Mouse (Mus musculus) embryonic facial prominence, embryonic 11.5 days (tissue): ENCODE data around the gene Pex11g. TPM values are rescaled to one million over a fixed set of nuclear protein-coding genes. Genes with fewer than 3 reads are reported as not detected.

Source experiments
- ATAC-seq: fragments of 200-750 bp; cut with Nextera tagmentation; replicated peaks from 2 replicates; pipeline ENCODE4 v1.8.0; 2017; ENCODE audit warnings: low read depth; ENCODE audit not compliant: insufficient number of reproducible peaks, low FRiP score, low TSS enrichment
- DNase-seq: peaks from one replicate; pipeline ENCODE4 v3.0.0-alpha.2; 2015; ENCODE audit warnings: low spot score
- H3K27ac ChIP-seq: fragments of 300-500 bp; sonication (generic); replicated peaks from 2 replicates; pipeline ENCODE4 v1.5.1; 2014; ENCODE audit warnings: mild to moderate bottlenecking, low read depth, low read length, control low read depth
- H3K27me3 ChIP-seq: fragments of 300-500 bp; sonication (generic); 2 replicates; pipeline ENCODE4 v1.6.1; 2014; ENCODE audit warnings: mild to moderate bottlenecking, low read length, moderate library complexity, mixed read lengths; ENCODE audit not compliant: control insufficient read depth, insufficient read depth
- H3K36me3 ChIP-seq: fragments of 300-500 bp; sonication (generic); replicated peaks from 2 replicates; pipeline ENCODE4 v1.6.1; 2014; ENCODE audit warnings: low read depth, mild to moderate bottlenecking, low read length, moderate library complexity, mixed read lengths; ENCODE audit not compliant: control insufficient read depth, insufficient read depth
- H3K4me1 ChIP-seq: fragments of 300-500 bp; sonication (generic); 2 replicates; pipeline ENCODE4 v1.6.1; 2014; ENCODE audit warnings: low read length, mixed read lengths; ENCODE audit not compliant: control insufficient read depth, insufficient read depth
- H3K4me2 ChIP-seq: fragments of 300-500 bp; sonication (generic); 2 replicates; pipeline ENCODE4 v1.6.1; 2014; ENCODE audit warnings: low read depth, mild to moderate bottlenecking, control low read depth, low read length, moderate library complexity
- H3K4me3 ChIP-seq: fragments of 300-500 bp; sonication (generic); 2 replicates; pipeline ENCODE4 v1.5.1; 2014; ENCODE audit warnings: low read depth, low read length, control low read depth
- H3K9ac ChIP-seq: fragments of 300-500 bp; sonication (generic); replicated peaks from 2 replicates; pipeline ENCODE4 v1.6.1; 2014; ENCODE audit warnings: mild to moderate bottlenecking, control low read depth, low read length
- H3K9me3 ChIP-seq: fragments of 300-500 bp; sonication (generic); replicated peaks from 2 replicates; pipeline ENCODE4 v1.6.1; 2016; ENCODE audit warnings: mild to moderate bottlenecking, low read length, inconsistent platforms, mixed read lengths; ENCODE audit not compliant: control insufficient read depth
- WGBS: fragments of 180-500 bp; shearing (Covaris S2); extraction: QIAGEN DNeasy Blood & Tissue Kit; methylation state at CpG from one replicate; pipeline ENCODE4 v1.1.7; 2014; 5-methylcytosine and 5-hydroxymethylcytosine counted together
- polyA plus RNA-seq: library from polyadenylated mRNA; unstranded; fragments of >200 nt; fragmentation: Nextera tagmentation; extraction: Ambion mirVana; gene quantifications from 2 replicates; pipeline ENCODE4 v1.2.1, GENCODE M21; 2014

The Pex11g gene
- polyA plus RNA-seq, 1 experiment from 2014 or later: 2.1 TPM

- no peak overlapping the region for H3K27ac ChIP-seq
- H3K4me1 ChIP-seq: peaks cover 4% of the 10 kb centered on the region
- WGBS: 80% methylated on average over 10 of the region's 10 CpGs
- H3K36me3 ChIP-seq: no peaks in the 10 kb centered on the region
- DNase-seq: no peak
- H3K9ac ChIP-seq: no peak overlapping the region
- H3K27me3 ChIP-seq: no peaks in the 10 kb centered on the region
- no peak overlapping the region for H3K4me2 ChIP-seq
- no peak for ATAC-seq
- H3K9me3 ChIP-seq: no peaks in the 10 kb centered on the region
- H3K4me3 ChIP-seq: no peak overlapping the region
These were observed 47.3 kb downstream of the Pex11g start for GRCm38 (mm10) chr8:3420105-3420706.

- WGBS: 78% methylated on average over 1 of the region's 1 CpGs
- H3K27ac ChIP-seq: no peak overlapping the region
- no peak overlapping the region for H3K4me3 ChIP-seq
- H3K36me3 ChIP-seq: no peaks in the 10 kb centered on the region
- no peak overlapping the region for H3K4me2 ChIP-seq
- H3K27me3 ChIP-seq: no peaks in the 10 kb centered on the region
- peaks cover 4% of the 10 kb centered on the region for H3K4me1 ChIP-seq
- no peak overlapping the region for H3K9ac ChIP-seq
- no peaks in the 10 kb centered on the region for H3K9me3 ChIP-seq
- no peak for DNase-seq
- no peak for ATAC-seq
These were observed 49.4 kb downstream of the Pex11g start for GRCm38 (mm10) chr8:3418101-3418500.

- Histone ChIP-seq H3K4me3 (no peak overlapping the region), H3K27ac (no peak overlapping the region; the same call in 1 of the 2 replicates), H3K36me3 (no peaks in the 10 kb centered on the region), H3K9ac (no peak overlapping the region), H3K4me1 (peaks cover 4% of the 10 kb centered on the region), H3K9me3 (no peaks in the 10 kb centered on the region), H3K4me2 (no peak overlapping the region), H3K27me3 (no peaks in the 10 kb centered on the region)
- WGBS: 2% methylated on average over 8 of the region's 8 CpGs
- peak; percentile 31; the same call in 1 of the 2 replicates for ATAC-seq
- peak; percentile 60 for DNase-seq
These were observed 50.0 kb downstream of the Pex11g start for GRCm38 (mm10) chr8:3417455-3417854.

- no peak overlapping the region for H3K4me3 ChIP-seq
- no peaks in the 10 kb centered on the region for H3K27me3 ChIP-seq
- H3K27ac ChIP-seq: no peak overlapping the region
- no peaks in the 10 kb centered on the region for H3K9me3 ChIP-seq
- ATAC-seq (no peak), DNase-seq (no peak)
- no peak overlapping the region for H3K4me2 ChIP-seq
- 30% methylated on average over 4 of the region's 4 CpGs for WGBS
- no peaks in the 10 kb centered on the region for H3K36me3 ChIP-seq
- H3K4me1 ChIP-seq: peaks cover 4% of the 10 kb centered on the region
- H3K9ac ChIP-seq: no peak overlapping the region
These were observed 50.6 kb downstream of the Pex11g start for GRCm38 (mm10) chr8:3416846-3417245.

- H3K27ac ChIP-seq: no peak overlapping the region
- H3K4me1 ChIP-seq: peaks cover 4% of the 10 kb centered on the region
- DNase-seq: no peak
- no peak overlapping the region for H3K9ac ChIP-seq
- WGBS: 91% methylated on average over 6 of the region's 6 CpGs
- no peak overlapping the region for H3K4me3 ChIP-seq
- no peaks in the 10 kb centered on the region for H3K9me3 ChIP-seq
- H3K36me3 ChIP-seq: no peaks in the 10 kb centered on the region
- H3K27me3 ChIP-seq: no peaks in the 10 kb centered on the region
- no peak for ATAC-seq
- H3K4me2 ChIP-seq: no peak overlapping the region
These were observed 51.8 kb downstream of the Pex11g start for GRCm38 (mm10) chr8:3415661-3416060.

GRCm38 (mm10) chr8:3415259-3415658, 52.2 kb downstream of the Pex11g start:
- peaks cover 4% of the 10 kb centered on the region for H3K4me1 ChIP-seq

GRCm38 (mm10) chr8:3414639-3415190, 52.8 kb downstream of the Pex11g start:
- H3K27me3 ChIP-seq: no peaks in the 10 kb centered on the region
- no peak overlapping the region for H3K4me2 ChIP-seq
- DNase-seq: no peak
- H3K4me1 ChIP-seq: peaks cover 4% of the 10 kb centered on the region
- H3K27ac ChIP-seq: no peak overlapping the region
- 52% methylated on average over 6 of the region's 6 CpGs for WGBS
- H3K9ac ChIP-seq: no peak overlapping the region
- no peak for ATAC-seq
- H3K9me3 ChIP-seq: no peaks in the 10 kb centered on the region
- no peaks in the 10 kb centered on the region for H3K36me3 ChIP-seq
- no peak overlapping the region for H3K4me3 ChIP-seq

More at GRCm38 (mm10) chr8:3415259-3415658, 52.2 kb downstream of the Pex11g start:
- H3K4me3 ChIP-seq: no peak overlapping the region
- 66% methylated on average over 4 of the region's 4 CpGs for WGBS
- DNase-seq (no peak), ATAC-seq (no peak)
- H3K9me3 ChIP-seq: no peaks in the 10 kb centered on the region
- no peak overlapping the region; the same call in 1 of the 2 replicates for H3K4me2 ChIP-seq
- no peak overlapping the region for H3K9ac ChIP-seq
- no peaks in the 10 kb centered on the region for H3K36me3 ChIP-seq
- H3K27ac ChIP-seq: no peak overlapping the region
- H3K27me3 ChIP-seq: no peaks in the 10 kb centered on the region

- Histone ChIP-seq H3K4me3 (no peak overlapping the region), H3K9me3 (no peaks in the 10 kb centered on the region), H3K36me3 (no peaks in the 10 kb centered on the region), H3K9ac (no peak overlapping the region), H3K4me1 (peaks cover 4% of the 10 kb centered on the region), H3K4me2 (no peak overlapping the region), H3K27me3 (no peaks in the 10 kb centered on the region), H3K27ac (no peak overlapping the region)
- ATAC-seq (no peak), DNase-seq (no peak)
- 93% methylated on average over 1 of the region's 1 CpGs for WGBS
These were observed 54.7 kb downstream of the Pex11g start for GRCm38 (mm10) chr8:3412816-3413215.
